Mouse (Mus musculus): ENCODE measurements at regions not wholly inside any gene's neighbourhood (a gene's known extent, or its start where the extent isn't known, plus 50 kb on each side); places are given as distances from the start of the nearest gene placed in this dataset. TPM values are rescaled to one million over a fixed set of nuclear protein-coding genes. Genes with fewer than 3 reads are reported as not detected.

Small RNAs in the stretch of these regions (microRNA-seq; reads per million reads assigned to microRNA genes)
- gene Gm25972 = not detected

Data from embryonic facial prominence, embryonic 10.5 days (tissue).